Mouse (Mus musculus): ENCODE measurements around the gene Mprip. TPM values are rescaled to one million over a fixed set of nuclear protein-coding genes. Genes with fewer than 3 reads are reported as not detected.

Gene Mprip
- polyA plus RNA-seq, 1 experiment from 2014 or later: 56.2 TPM

DNA sequence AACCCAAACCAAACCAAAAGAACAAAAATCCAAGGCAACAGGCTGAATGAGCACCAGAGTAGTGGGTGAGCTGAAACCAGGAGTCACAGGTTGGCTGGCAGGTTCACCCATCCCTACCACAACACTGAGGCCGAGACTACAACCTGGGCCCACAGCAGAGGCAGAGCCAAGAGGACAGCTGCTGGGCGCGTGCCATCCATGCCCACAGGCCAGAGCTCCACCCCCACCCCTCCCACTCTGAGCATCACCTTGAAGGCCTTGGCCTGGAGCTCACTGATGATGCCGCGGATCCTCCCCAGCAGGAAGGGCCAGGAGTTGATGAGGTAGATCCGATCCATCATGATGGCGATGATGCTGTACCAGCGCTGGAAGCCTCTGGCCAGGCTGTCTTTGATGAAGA is 140.8 kb downstream of the Mprip start:
- no peaks in the 10 kb centered on the region for H3K4me1 ChIP-seq (replicated peaks; ENCODE audit: control insufficient read depth, insufficient read depth, low read length)
- ATAC-seq (replicated peaks; ENCODE audit: low FRiP score, low TSS enrichment, low read depth) (no peak), DNase-seq (ENCODE audit: low spot score) (no peak)
- H3K4me3 ChIP-seq (ENCODE audit: low read depth, low read length): no peak overlapping the region
- WGBS: 97% methylated on average over 8 of the region's 8 CpGs
- H3K27ac ChIP-seq (ENCODE audit: low read depth): no peak overlapping the region
- H3K4me2 ChIP-seq (ENCODE audit: low read length): no peak overlapping the region
- no peaks in the 10 kb centered on the region for H3K9me3 ChIP-seq (ENCODE audit: control insufficient read depth, low read length)
- H3K27me3 ChIP-seq (replicated peaks; ENCODE audit: control insufficient read depth, insufficient read depth, low read length): no peaks in the 10 kb centered on the region
- H3K36me3 ChIP-seq (ENCODE audit: control insufficient read depth, insufficient read depth, low read length): peaks cover 100% of the 10 kb centered on the region
- no peak overlapping the region for H3K9ac ChIP-seq (ENCODE audit: low read length)

DNA sequence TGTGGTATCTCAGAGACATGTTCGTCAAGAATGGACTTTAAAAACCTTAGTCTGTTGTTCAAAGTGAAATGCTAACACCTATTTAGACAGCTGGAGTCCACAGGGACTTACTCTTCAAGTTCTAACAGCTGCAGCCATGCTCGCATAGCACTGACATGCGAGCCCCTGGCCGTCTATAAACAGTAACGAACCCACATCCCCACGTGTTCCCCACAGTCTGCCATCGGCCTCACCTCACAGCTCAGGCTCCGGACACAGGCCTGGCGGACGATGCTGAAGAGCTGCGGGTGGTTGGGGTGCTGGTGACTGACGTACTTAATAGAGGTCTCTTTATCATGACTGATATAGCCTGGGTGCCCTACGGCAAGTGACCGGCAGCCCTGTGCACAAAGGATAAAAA is 142.4 kb downstream of the Mprip start:
- DNase-seq (ENCODE audit: low spot score) (no peak), ATAC-seq (replicated peaks; ENCODE audit: low FRiP score, low TSS enrichment, low read depth) (no peak)
- Histone ChIP-seq H3K9me3 (ENCODE audit: control insufficient read depth, low read length) (no peaks in the 10 kb centered on the region), H3K27ac (ENCODE audit: low read depth) (no peak overlapping the region), H3K4me2 (ENCODE audit: low read length) (no peak overlapping the region), H3K9ac (ENCODE audit: low read length) (no peak overlapping the region), H3K4me3 (ENCODE audit: low read depth, low read length) (no peak overlapping the region), H3K36me3 (ENCODE audit: control insufficient read depth, insufficient read depth, low read length) (peaks cover 95% of the 10 kb centered on the region), H3K27me3 (replicated peaks; ENCODE audit: control insufficient read depth, insufficient read depth, low read length) (no peaks in the 10 kb centered on the region), H3K4me1 (replicated peaks; ENCODE audit: control insufficient read depth, insufficient read depth, low read length) (peaks cover 2% of the 10 kb centered on the region)
- 93% methylated on average over 14 of the region's 14 CpGs for WGBS

GRCm38 (mm10) chr11:59804409-59805110 is 143.5 kb downstream of the Mprip start:
- H3K27ac ChIP-seq (ENCODE audit: low read depth): no peak overlapping the region
- no peak for ATAC-seq (replicated peaks; ENCODE audit: low FRiP score, low TSS enrichment, low read depth)
- no peak overlapping the region for H3K4me2 ChIP-seq (ENCODE audit: low read length)

GRCm38 (mm10) chr11:59805256-59805655 is 144.2 kb downstream of the Mprip start:
- Histone ChIP-seq H3K4me1 (replicated peaks; ENCODE audit: control insufficient read depth, insufficient read depth, low read length) (peaks cover 7% of the 10 kb centered on the region), H3K27ac (ENCODE audit: low read depth) (no peak overlapping the region), H3K4me3 (ENCODE audit: low read depth, low read length) (no peak overlapping the region), H3K9ac (ENCODE audit: low read length) (no peak overlapping the region), H3K27me3 (replicated peaks; ENCODE audit: control insufficient read depth, insufficient read depth, low read length) (no peaks in the 10 kb centered on the region), H3K4me2 (ENCODE audit: low read length) (no peak overlapping the region), H3K9me3 (ENCODE audit: control insufficient read depth, low read length) (no peaks in the 10 kb centered on the region), H3K36me3 (ENCODE audit: control insufficient read depth, insufficient read depth, low read length) (peaks cover 77% of the 10 kb centered on the region)
- WGBS: 100% methylated on average over 1 of the region's 1 CpGs
- DNase-seq (ENCODE audit: low spot score): no peak
- no peak for ATAC-seq (replicated peaks; ENCODE audit: low FRiP score, low TSS enrichment, low read depth)

More at GRCm38 (mm10) chr11:59804409-59805110, 143.5 kb downstream of the Mprip start:
- no peaks in the 10 kb centered on the region for H3K9me3 ChIP-seq (ENCODE audit: control insufficient read depth, low read length)
- DNase-seq (ENCODE audit: low spot score): no peak
- H3K27me3 ChIP-seq (replicated peaks; ENCODE audit: control insufficient read depth, insufficient read depth, low read length): no peaks in the 10 kb centered on the region
- 93% methylated on average over 22 of the region's 22 CpGs for WGBS
- H3K36me3 ChIP-seq (ENCODE audit: control insufficient read depth, insufficient read depth, low read length): peaks cover 84% of the 10 kb centered on the region
- H3K4me1 ChIP-seq (replicated peaks; ENCODE audit: control insufficient read depth, insufficient read depth, low read length): peaks cover 7% of the 10 kb centered on the region
- no peak overlapping the region for H3K4me3 ChIP-seq (ENCODE audit: low read depth, low read length)
- no peak overlapping the region for H3K9ac ChIP-seq (ENCODE audit: low read length)

DNA sequence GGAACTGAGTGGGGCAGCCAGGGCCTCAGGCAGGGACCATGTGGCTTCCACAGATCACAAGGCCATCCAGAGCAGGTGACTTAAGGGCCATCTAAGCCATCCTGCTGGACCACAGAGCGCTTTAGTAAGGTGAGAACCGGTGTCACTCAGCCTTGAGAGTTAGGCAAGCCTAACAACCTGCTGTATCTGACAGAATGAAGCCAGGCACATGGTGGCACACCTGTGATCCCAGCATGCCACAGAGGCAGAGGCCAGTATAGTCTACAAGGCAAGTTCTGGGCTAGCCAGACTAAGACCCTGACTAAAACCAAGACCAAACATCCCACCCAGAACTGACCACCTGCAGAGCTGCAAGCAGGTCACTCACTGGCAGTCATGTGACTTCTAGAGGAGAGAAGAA is 144.6 kb downstream of the Mprip start:
- Histone ChIP-seq H3K36me3 (ENCODE audit: control insufficient read depth, insufficient read depth, low read length) (peaks cover 73% of the 10 kb centered on the region), H3K27me3 (replicated peaks; ENCODE audit: control insufficient read depth, insufficient read depth, low read length) (no peaks in the 10 kb centered on the region), H3K4me2 (ENCODE audit: low read length) (no peak overlapping the region), H3K9me3 (ENCODE audit: control insufficient read depth, low read length) (no peaks in the 10 kb centered on the region), H3K4me3 (ENCODE audit: low read depth, low read length) (no peak overlapping the region), H3K27ac (ENCODE audit: low read depth) (no peak overlapping the region), H3K4me1 (replicated peaks; ENCODE audit: control insufficient read depth, insufficient read depth, low read length) (peaks cover 7% of the 10 kb centered on the region), H3K9ac (ENCODE audit: low read length) (no peak overlapping the region)
- no peak for ATAC-seq (replicated peaks; ENCODE audit: low FRiP score, low TSS enrichment, low read depth)
- 87% methylated on average over 2 of the region's 2 CpGs for WGBS
- DNase-seq (ENCODE audit: low spot score): no peak

GRCm38 (mm10) chr11:59808170-59808960 is 147.3 kb downstream of the Mprip start:
- DNase-seq (ENCODE audit: low spot score): no peak
- H3K27ac ChIP-seq (ENCODE audit: low read depth): no peak overlapping the region

GRCm38 (mm10) chr11:59809071-59809669 is 148.1 kb downstream of the Mprip start:
- ATAC-seq (replicated peaks; ENCODE audit: low FRiP score, low TSS enrichment, low read depth): peak; percentile 40
- DNase-seq (ENCODE audit: low spot score): no peak
- Histone ChIP-seq H3K27me3 (replicated peaks; ENCODE audit: control insufficient read depth, insufficient read depth, low read length) (no peaks in the 10 kb centered on the region), H3K4me2 (ENCODE audit: low read length) (peak overlapping the region; percentile 96), H3K36me3 (ENCODE audit: control insufficient read depth, insufficient read depth, low read length) (peaks cover 38% of the 10 kb centered on the region), H3K4me1 (replicated peaks; ENCODE audit: control insufficient read depth, insufficient read depth, low read length) (peaks cover 7% of the 10 kb centered on the region), H3K27ac (ENCODE audit: low read depth) (peak overlapping the region; percentile 98), H3K9ac (ENCODE audit: low read length) (peak overlapping the region; percentile 97), H3K9me3 (ENCODE audit: control insufficient read depth, low read length) (no peaks in the 10 kb centered on the region), H3K4me3 (ENCODE audit: low read depth, low read length) (peak overlapping the region; percentile 91)
- WGBS: under 1% methylated on average over 15 of the region's 15 CpGs

More at GRCm38 (mm10) chr11:59808170-59808960, 147.3 kb downstream of the Mprip start:
- 72% methylated on average over 14 of the region's 14 CpGs for WGBS
- no peaks in the 10 kb centered on the region for H3K27me3 ChIP-seq (replicated peaks; ENCODE audit: control insufficient read depth, insufficient read depth, low read length)
- peak overlapping the region; percentile 91 for H3K4me3 ChIP-seq (ENCODE audit: low read depth, low read length)
- H3K9ac ChIP-seq (ENCODE audit: low read length): peak overlapping the region; percentile 97
- H3K4me1 ChIP-seq (replicated peaks; ENCODE audit: control insufficient read depth, insufficient read depth, low read length): peaks cover 7% of the 10 kb centered on the region
- peaks cover 46% of the 10 kb centered on the region for H3K36me3 ChIP-seq (ENCODE audit: control insufficient read depth, insufficient read depth, low read length)
- peak overlapping the region; percentile 96 for H3K4me2 ChIP-seq (ENCODE audit: low read length)
- H3K9me3 ChIP-seq (ENCODE audit: control insufficient read depth, low read length): no peaks in the 10 kb centered on the region
- no peak for ATAC-seq (replicated peaks; ENCODE audit: low FRiP score, low TSS enrichment, low read depth)

- ATAC-seq (replicated peaks; ENCODE audit: low FRiP score, low TSS enrichment, low read depth) (peak; percentile 92), DNase-seq (ENCODE audit: low spot score) (peak; percentile 98)
- peak within 1 kb of the TSS; percentile 98 for H3K27ac ChIP-seq (ENCODE audit: low read depth)
- H3K9me3 ChIP-seq (ENCODE audit: control insufficient read depth, low read length): no peaks in the 10 kb centered on the region
- H3K4me3 ChIP-seq (ENCODE audit: low read depth, low read length): peak within 1 kb of the TSS; percentile 91
- H3K4me1 ChIP-seq (replicated peaks; ENCODE audit: control insufficient read depth, insufficient read depth, low read length): peaks cover 7% of the 10 kb centered on the region
- peak within 1 kb of the TSS; percentile 96 for H3K4me2 ChIP-seq (ENCODE audit: low read length)
- H3K36me3 ChIP-seq (ENCODE audit: control insufficient read depth, insufficient read depth, low read length): peaks cover 31% of the 10 kb centered on the region
- H3K9ac ChIP-seq (ENCODE audit: low read length): peak within 1 kb of the TSS; percentile 97
- under 1% methylated on average over 51 of the region's 52 CpGs for WGBS
- H3K27me3 ChIP-seq (replicated peaks; ENCODE audit: control insufficient read depth, insufficient read depth, low read length): no peaks in the 10 kb centered on the region
Observed at GRCm38 (mm10) chr11:59809670-59810474, 148.8 kb downstream of the Mprip start, which contains the start of gene Flcn. Gene Flcn, minus strand, starts transcription at chr11:59810016.

Measured in intestine, embryonic 14.5 days (tissue).